ENCODE assay signal across 10 mouse cellular contexts in genomic region chr7:17091280-17091679, GRCm38 (mm10). TPM values are rescaled to one million over a fixed set of nuclear protein-coding genes. Genes with fewer than 3 reads are reported as not detected.
DNase-seq lines count a peak whose midpoint lies in the region; ATAC-seq and TF ChIP-seq lines count a peak whose summit lies in the region.
"Had no signal": no experiment of that assay in that cellular context is flagged by ENCODE, and none has a peak within 500 bp of the region (broad histone marks: within the 10 kb centered on the region; RNA-seq: fewer than 3 reads in every experiment).

No protein-coding gene starts in this region.

- no peak overlapping the region for H3K9ac ChIP-seq in lung, embryonic 14.5 days

- TF ChIP-seq CTCF in lung, embryonic 14.5 days (IDR thresholded peaks at IDR 0.05; ENCODE audit: low read depth), result peak; percentile 43

- peak; percentile 11 for DNase-seq in embryo, embryonic 10 days (ENCODE audit: low spot score)
- no peak for DNase-seq in embryo, embryonic 9.5 days (ENCODE audit: extremely low spot score)
- peak; percentile 23 for DNase-seq in lung, embryonic 14.5 days
- no peak for DNase-seq in lung, adult 18-20 months
- peak; percentile 33 for DNase-seq in thymus, postnatal 25 days
- DNase-seq in spleen, adult 12 weeks (ENCODE audit: low spot score), result no peak

- no peak overlapping the region for H3K27ac ChIP-seq in lung, embryonic 14.5 days (ENCODE audit: low read depth)
- H3K27ac ChIP-seq: macrophage had no signal

- H3K4me1 ChIP-seq in lung, embryonic 14.5 days (ENCODE audit: insufficient read depth), result no peaks in the 10 kb centered on the region

- no peak for ATAC-seq in lung, embryonic 14.5 days (ENCODE audit: insufficient read depth)
- 0 out of 2 replicates have a peak, but pooled peaks have one; percentile 39 for ATAC-seq in erythroid progenitor cell, adult 5-6 weeks (replicated peaks; ENCODE audit: low FRiP score, poor library complexity, severe bottlenecking)
- ATAC-seq in erythroblast, adult 5-6 weeks (replicated peaks; ENCODE audit: low FRiP score, poor library complexity, severe bottlenecking), result no peak

- no peak overlapping the region for H3K4me3 ChIP-seq in lung, embryonic 14.5 days (ENCODE audit: low read depth, low read length)

- no peaks in the 10 kb centered on the region for H3K27me3 ChIP-seq in lung, embryonic 14.5 days (ENCODE audit: insufficient read depth, low read length)

- H3K36me3 ChIP-seq in lung, embryonic 14.5 days (ENCODE audit: insufficient read depth), result no peaks in the 10 kb centered on the region

- WGBS in lung, embryonic 14.5 days, result 5% methylated on average over 1 of the region's 1 CpGs

- H3K4me2 ChIP-seq in lung, embryonic 14.5 days, result no peak overlapping the region

- H3K9me3 ChIP-seq in lung, embryonic 14.5 days (ENCODE audit: low read depth, low read length), result no peaks in the 10 kb centered on the region

RNA-seq across cellular contexts. Expression of gene Psg16, which starts 17.4 kb away (rescaled TPM):
- 0.11 and 0.18 TPM in 2 replicates for polyA plus RNA-seq in lung, embryonic 14.5 days (2014; fragmentation: Nextera tagmentation; extraction: Ambion mirVana)
- total RNA-seq in erythroid progenitor cell, adult 5-6 weeks (2015; ENCODE audit: low replicate concordance), result 0.72 TPM in 1 of 2 replicates, not detected in the other
- not detected in 2 replicates for total RNA-seq in erythroid progenitor cell, adult 5-6 weeks (2017; ENCODE audit: low replicate concordance)
- not detected in 2 replicates for total RNA-seq in erythroblast, adult 5-6 weeks (2015; ENCODE audit: low replicate concordance)
- total RNA-seq in erythroblast, adult 5-6 weeks (2017; ENCODE audit: low replicate concordance), result not detected in 2 replicates
- polyA plus RNA-seq: macrophage had no signal

RNA-seq across cellular contexts. Expression of gene Hif3a, which starts 29.1 kb away (rescaled TPM):
- 33.1 and 38.0 TPM in 2 replicates for polyA plus RNA-seq in lung, embryonic 14.5 days (2014; fragmentation: Nextera tagmentation; extraction: Ambion mirVana)
- 1.4 TPM in 1 of 2 replicates, not detected in the other for total RNA-seq in erythroid progenitor cell, adult 5-6 weeks (2015; ENCODE audit: low replicate concordance)
- 0.13 TPM in 1 of 2 replicates, not detected in the other for total RNA-seq in erythroid progenitor cell, adult 5-6 weeks (2017; ENCODE audit: low replicate concordance)
- total RNA-seq in erythroblast, adult 5-6 weeks (2015; ENCODE audit: low replicate concordance), result 0.42 and 0.58 TPM in 2 replicates
- total RNA-seq in erythroblast, adult 5-6 weeks (2017; ENCODE audit: low replicate concordance), result 0.17 TPM in 1 of 2 replicates, not detected in the other
- polyA plus RNA-seq: macrophage had no signal

RNA-seq across cellular contexts. Expression of gene Ceacam3, which starts 58.8 kb away (rescaled TPM):
- polyA plus RNA-seq in lung, embryonic 14.5 days (2014; fragmentation: Nextera tagmentation; extraction: Ambion mirVana), result not detected in 2 replicates
- not detected in 2 replicates for total RNA-seq in erythroid progenitor cell, adult 5-6 weeks (2015; ENCODE audit: low replicate concordance)
- total RNA-seq in erythroid progenitor cell, adult 5-6 weeks (2017; ENCODE audit: low replicate concordance), result not detected in 2 replicates
- total RNA-seq in erythroblast, adult 5-6 weeks (2015; ENCODE audit: low replicate concordance), result not detected in 2 replicates
- 0.28 TPM in 1 of 2 replicates, not detected in the other for total RNA-seq in erythroblast, adult 5-6 weeks (2017; ENCODE audit: low replicate concordance)
- polyA plus RNA-seq: intestine, embryonic 14.5 days; macrophage had no signal

Comparison
In these comparisons a context has a peak if more than half of its experiments do, and no peak if none do; other contexts are left out.
1. DNase-seq: peak in embryo, embryonic 10 days (single experiment), lung, embryonic 14.5 days (single experiment) and thymus, postnatal 25 days (single experiment); none in embryo, embryonic 9.5 days (single experiment), lung, adult 18-20 months (0 of 2) and spleen, adult 12 weeks (single experiment).